Mouse (Mus musculus): ENCODE data around the gene Ip6k1. TPM values are rescaled to one million over a fixed set of nuclear protein-coding genes. Genes with fewer than 3 reads are reported as not detected.

The Ip6k1 gene
- total RNA-seq, 1 experiment from 2014 or later = 139 TPM

GRCm38 (mm10) chr9:108058291-108058690 is 56.0 kb downstream of the Ip6k1 start:
- DNase-seq = no peak

DNA sequence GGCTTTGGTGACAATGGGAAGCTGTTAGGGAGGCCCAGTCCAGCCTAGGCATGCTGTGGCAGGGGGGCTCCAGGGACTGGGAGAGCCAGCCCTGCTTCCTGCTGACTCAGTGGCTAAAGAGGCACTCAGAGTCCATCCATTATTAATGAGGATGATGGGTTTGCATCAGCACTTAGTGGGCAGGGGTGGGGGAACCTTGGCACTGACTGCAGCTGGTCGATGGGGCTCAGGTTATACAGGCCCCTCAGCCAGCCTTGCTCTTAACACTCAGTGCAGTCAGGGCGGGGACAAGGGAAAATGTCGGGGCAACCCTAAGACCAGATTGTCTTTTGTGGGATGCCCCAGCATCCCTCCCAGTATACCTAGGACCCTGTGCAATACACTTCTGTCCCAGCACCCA is 59.8 kb downstream of the Ip6k1 start:
- no peak for DNase-seq

GRCm38 (mm10) chr9:108063361-108063760 is 61.1 kb downstream of the Ip6k1 start:
- DNase-seq = no peak

DNA sequence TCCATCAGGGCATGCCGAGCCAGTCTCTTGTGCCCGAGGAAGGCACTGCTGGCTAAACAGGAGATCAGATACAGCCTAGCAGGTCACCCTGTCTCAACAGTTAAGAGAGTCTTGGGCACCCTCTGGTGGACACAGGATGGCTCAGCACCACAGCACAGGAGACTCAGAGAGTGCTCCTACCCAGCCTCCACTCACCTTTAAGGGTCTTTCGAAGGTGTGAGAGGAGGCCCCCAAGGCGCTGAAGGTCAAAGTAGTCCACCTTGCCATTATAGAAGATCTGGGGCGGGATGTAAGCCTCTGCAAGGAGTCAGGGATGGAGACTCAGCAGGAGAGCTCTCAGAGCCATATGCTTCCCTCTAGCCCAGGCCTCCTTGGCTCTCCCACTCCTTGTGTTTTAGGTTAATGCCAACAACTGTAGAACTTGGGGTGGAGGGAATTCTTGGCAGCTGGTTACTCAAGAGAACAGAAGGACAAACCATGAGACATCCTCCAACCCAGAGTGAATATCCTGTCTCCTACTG is 63.2 kb downstream of the Ip6k1 start:
- DNase-seq = peak; percentile 58

DNA sequence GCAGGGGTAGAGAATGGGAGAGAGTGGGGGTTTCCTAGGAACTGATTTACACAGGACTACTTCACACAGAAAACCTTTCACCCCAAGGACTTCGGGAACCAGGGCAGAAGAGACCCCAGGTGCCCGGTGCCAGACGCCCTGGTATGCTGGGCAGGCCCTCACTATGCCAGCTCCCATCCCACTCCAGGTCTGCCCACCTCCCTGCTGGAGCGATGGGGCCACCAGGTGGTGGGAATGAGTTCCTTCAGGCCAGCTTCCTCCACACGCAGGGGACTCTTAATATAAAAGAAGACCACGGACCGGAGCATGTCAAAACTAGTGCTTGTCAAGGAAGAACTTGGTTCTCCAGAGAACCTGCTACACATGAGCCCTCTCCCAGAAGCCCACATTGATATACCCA is 64.9 kb downstream of the Ip6k1 start:
- no peak for DNase-seq

- peak; percentile 71 for DNase-seq
Measured at GRCm38 (mm10) chr9:108067900-108068299, 65.6 kb downstream of the Ip6k1 start.

DNA sequence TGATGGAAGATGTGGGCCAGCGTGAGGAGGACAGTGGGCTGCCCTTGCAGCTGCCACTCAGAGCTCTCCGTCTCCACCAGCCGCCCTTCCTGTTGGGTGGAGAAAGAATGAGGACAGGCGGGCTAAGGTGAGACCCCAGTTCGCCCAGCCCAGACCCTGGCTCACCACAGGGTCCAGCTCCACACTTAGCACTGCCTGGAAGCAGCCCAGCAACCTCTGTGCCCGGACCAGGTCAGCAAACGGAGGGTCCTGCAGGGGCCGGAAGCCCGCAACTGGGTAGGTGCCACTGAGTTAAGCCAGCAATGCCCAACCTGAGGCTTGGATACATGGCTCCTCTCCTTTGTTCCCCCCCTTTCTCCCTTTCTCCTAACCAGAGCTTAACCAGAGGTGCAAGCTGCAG is 66.7 kb downstream of the Ip6k1 start:
- no peak for DNase-seq

DNA sequence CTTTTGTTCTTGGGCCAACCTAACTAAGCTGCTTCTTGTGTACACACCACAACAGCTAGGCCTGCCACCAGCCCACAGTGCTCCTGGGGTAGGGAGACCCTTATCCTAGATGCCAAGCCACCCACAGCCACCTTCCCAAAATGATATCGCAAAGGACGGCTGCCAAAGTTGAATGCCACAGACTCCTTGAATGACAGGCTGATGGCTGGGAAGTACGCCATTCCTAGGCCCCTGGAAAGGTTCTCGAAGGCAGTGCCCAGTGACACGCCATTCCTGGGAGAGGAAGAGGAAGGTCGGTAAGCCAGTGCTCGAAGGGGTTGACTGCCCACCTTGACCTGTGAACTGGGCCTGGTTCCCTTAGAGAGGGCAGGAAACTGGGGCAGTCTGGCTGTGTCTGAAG is 67.2 kb downstream of the Ip6k1 start:
- DNase-seq = no peak

DNA sequence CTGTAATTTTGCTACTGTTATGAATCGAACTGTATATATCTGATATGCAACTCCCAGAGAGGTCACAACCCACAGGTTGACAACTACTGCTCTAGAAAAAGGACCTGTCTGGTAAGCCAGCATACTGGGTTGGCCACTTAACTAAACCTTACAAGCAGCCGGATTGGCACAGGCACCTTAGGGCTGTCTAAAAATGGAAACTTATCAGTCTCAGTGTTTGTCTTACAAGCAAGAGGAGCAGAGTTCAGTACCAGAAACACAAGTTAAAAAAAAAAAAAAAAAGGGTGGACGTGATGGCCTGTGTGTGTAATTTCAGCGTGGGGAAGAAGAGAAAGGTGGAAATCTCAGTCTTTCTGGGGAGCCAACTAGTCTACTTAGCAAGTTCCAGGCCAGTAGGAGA is 69.5 kb downstream of the Ip6k1 start:
- DNase-seq = no peak

GRCm38 (mm10) chr9:108072481-108072924 is 70.2 kb downstream of the Ip6k1 start:
- DNase-seq = no peak

GRCm38 (mm10) chr9:108073141-108073930 is 71.0 kb downstream of the Ip6k1 start:
- DNase-seq = no peak

GRCm38 (mm10) chr9:108080168-108080567 is 77.9 kb downstream of the Ip6k1 start, which contains the start of gene Mst1:
Gene Mst1 (plus strand): TSS chr9:108080436.
- no peak for DNase-seq

GRCm38 (mm10) chr9:108082549-108082948 is 80.2 kb downstream of the Ip6k1 start:
- no peak for DNase-seq

GRCm38 (mm10) chr9:108082988-108083431 is 80.7 kb downstream of the Ip6k1 start, which contains the start of gene Rnf123:
Gene Rnf123 (minus strand): TSS chr9:108083346.
- DNase-seq = no peak

DNA sequence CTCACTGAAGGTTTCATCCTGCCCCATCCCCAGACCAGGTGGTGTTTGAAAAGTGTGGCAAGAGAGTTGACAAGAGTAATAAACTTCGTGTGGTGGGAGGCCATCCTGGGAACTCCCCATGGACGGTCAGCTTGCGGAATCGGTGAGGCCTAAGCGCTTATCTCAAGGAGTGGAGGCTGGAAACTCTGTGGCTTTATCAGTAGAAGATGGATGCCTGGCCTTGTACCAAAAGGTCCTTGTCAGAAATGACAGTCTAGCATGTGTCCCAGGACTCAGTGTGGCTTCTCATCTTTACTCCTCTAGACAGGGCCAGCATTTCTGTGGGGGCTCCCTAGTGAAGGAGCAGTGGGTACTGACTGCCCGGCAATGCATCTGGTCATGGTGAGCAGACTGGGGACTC is 81.3 kb downstream of the Ip6k1 start:
- DNase-seq = no peak

- no peak for DNase-seq
Measured at GRCm38 (mm10) chr9:108085261-108085660, 83.0 kb downstream of the Ip6k1 start.

GRCm38 (mm10) chr9:108090611-108091120 is 88.4 kb downstream of the Ip6k1 start:
- no peak for DNase-seq

GRCm38 (mm10) chr9:108093586-108093985 is 91.3 kb downstream of the Ip6k1 start:
- no peak for DNase-seq

GRCm38 (mm10) chr9:108094184-108094941 is 92.1 kb downstream of the Ip6k1 start, which contains the start of gene Apeh:
Gene Apeh (minus strand): TSS chr9:108094606.
- peak; percentile 96 for DNase-seq

GRCm38 (mm10) chr9:108094998-108095411 is 92.7 kb downstream of the Ip6k1 start:
- DNase-seq = no peak

DNA sequence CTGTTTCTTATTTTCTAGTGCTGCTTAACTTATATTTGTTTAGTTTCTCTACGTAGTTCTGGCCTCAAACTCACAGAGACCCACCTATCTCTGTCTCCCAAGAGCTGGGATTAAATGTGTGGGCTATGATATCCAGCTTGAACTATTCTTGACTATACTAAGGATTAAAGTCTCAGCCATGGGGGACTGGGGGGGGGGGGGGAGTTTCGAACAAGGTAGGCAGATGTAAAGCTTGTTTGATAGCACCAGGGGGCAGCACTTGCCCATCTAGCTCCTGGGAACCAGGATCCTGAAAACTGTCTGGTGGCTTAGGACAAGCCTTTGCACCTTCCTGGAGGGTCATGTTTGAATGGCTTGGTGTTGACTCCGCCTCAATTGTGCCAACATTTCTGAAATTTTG is 93.2 kb downstream of the Ip6k1 start:
- DNase-seq = peak; percentile 54

GRCm38 (mm10) chr9:108095949-108096712 is 93.8 kb downstream of the Ip6k1 start:
- DNase-seq = no peak

Data from adrenal gland, postnatal 25 days (tissue).